Mouse (Mus musculus): Measurements from ENCODE around the gene Synpo2l. TPM values are rescaled to one million over a fixed set of nuclear protein-coding genes. Genes with fewer than 3 reads are reported as not detected.

Synpo2l gene
- total and polyA plus RNA-seq, 2 experiments from 2014 or later, result 0.28 to 0.33 TPM

- WGBS, result 12% methylated on average over 13 of the region's 13 CpGs
- Histone ChIP-seq H3K9ac (replicated peaks; ENCODE audit: low read length, poor library complexity, severe bottlenecking) (peak overlapping the region; percentile 20; the same call in 1 of the 2 replicates), H3K36me3 (ENCODE audit: insufficient read depth, low read length) (peaks cover 19% of the 10 kb centered on the region), H3K27me3 (ENCODE audit: insufficient read depth, low read length) (no peaks in the 10 kb centered on the region; the same call in none of the 2 replicates), H3K4me1 (ENCODE audit: insufficient read depth, low read length) (peaks cover 5% of the 10 kb centered on the region; the same call in 1 of the 2 replicates), H3K27ac (ENCODE audit: low read depth, low read length) (peak overlapping the region; percentile 81; the same call in 1 of the 2 replicates), H3K4me2 (ENCODE audit: low read depth, low read length, poor library complexity, severe bottlenecking) (peak overlapping the region; percentile 55), H3K9me3 (ENCODE audit: low read length) (no peaks in the 10 kb centered on the region), H3K4me3 (ENCODE audit: low read depth, low read length) (peak overlapping the region; percentile 62)
- TF ChIP-seq CTCF (IDR thresholded peaks at IDR 0.05), result no peak
- DNase-seq (ENCODE audit: low spot score), result no peak
- ATAC-seq (ENCODE audit: low FRiP score), result peak; percentile 76
These were observed 5.5 kb upstream of the Synpo2l start for GRCm38 (mm10) chr14:20673735-20674063.

- Histone ChIP-seq H3K36me3 (ENCODE audit: insufficient read depth, low read length) (peaks cover 12% of the 10 kb centered on the region), H3K27ac (ENCODE audit: low read depth, low read length) (no peak overlapping the region), H3K27me3 (ENCODE audit: insufficient read depth, low read length) (peaks cover 5% of the 10 kb centered on the region), H3K4me2 (ENCODE audit: low read depth, low read length, poor library complexity, severe bottlenecking) (no peak overlapping the region), H3K9ac (replicated peaks; ENCODE audit: low read length, poor library complexity, severe bottlenecking) (no peak overlapping the region), H3K4me3 (ENCODE audit: low read depth, low read length) (no peak overlapping the region), H3K4me1 (ENCODE audit: insufficient read depth, low read length) (peaks cover 5% of the 10 kb centered on the region; the same call in 1 of the 2 replicates), H3K9me3 (ENCODE audit: low read length) (no peaks in the 10 kb centered on the region)
- DNase-seq (ENCODE audit: low spot score) (no peak), ATAC-seq (ENCODE audit: low FRiP score) (no peak)
- TF ChIP-seq CTCF (IDR thresholded peaks at IDR 0.05), result peak; percentile 69
- WGBS, result 91% methylated on average over 2 of the region's 2 CpGs
These were observed 4.8 kb upstream of the Synpo2l start for GRCm38 (mm10) chr14:20672990-20673389.

- peaks cover 6% of the 10 kb centered on the region for H3K27me3 ChIP-seq (ENCODE audit: insufficient read depth, low read length)
- ATAC-seq (ENCODE audit: low FRiP score), result no peak
- no peak overlapping the region for H3K27ac ChIP-seq (ENCODE audit: low read depth, low read length)
- H3K36me3 ChIP-seq (ENCODE audit: insufficient read depth, low read length), result no peaks in the 10 kb centered on the region
- no peaks in the 10 kb centered on the region for H3K4me1 ChIP-seq (ENCODE audit: insufficient read depth, low read length)
- DNase-seq (ENCODE audit: low spot score), result no peak
- no peak overlapping the region for H3K4me2 ChIP-seq (ENCODE audit: low read depth, low read length, poor library complexity, severe bottlenecking)
- WGBS, result 73% methylated on average over 1 of the region's 1 CpGs
- no peak overlapping the region for H3K4me3 ChIP-seq (ENCODE audit: low read depth, low read length)
- TF ChIP-seq CTCF (IDR thresholded peaks at IDR 0.05), result no peak
- no peaks in the 10 kb centered on the region for H3K9me3 ChIP-seq (ENCODE audit: low read length)
- H3K9ac ChIP-seq (replicated peaks; ENCODE audit: low read length, poor library complexity, severe bottlenecking), result no peak overlapping the region
These were observed 685 bp downstream of the Synpo2l start for GRCm38 (mm10) chr14:20667469-20667868.

- Histone ChIP-seq H3K36me3 (ENCODE audit: insufficient read depth, low read length) (no peaks in the 10 kb centered on the region), H3K9ac (replicated peaks; ENCODE audit: low read length, poor library complexity, severe bottlenecking) (no peak overlapping the region), H3K27ac (ENCODE audit: low read depth, low read length) (no peak overlapping the region), H3K4me3 (ENCODE audit: low read depth, low read length) (no peak overlapping the region), H3K9me3 (ENCODE audit: low read length) (no peaks in the 10 kb centered on the region), H3K27me3 (ENCODE audit: insufficient read depth, low read length) (peaks cover 6% of the 10 kb centered on the region), H3K4me1 (ENCODE audit: insufficient read depth, low read length) (peaks cover 6% of the 10 kb centered on the region; the same call in 1 of the 2 replicates), H3K4me2 (ENCODE audit: low read depth, low read length, poor library complexity, severe bottlenecking) (no peak overlapping the region)
- no peak for TF ChIP-seq CTCF (IDR thresholded peaks at IDR 0.05)
- WGBS, result 34% methylated on average over 3 of the region's 3 CpGs
- DNase-seq (ENCODE audit: low spot score) (no peak), ATAC-seq (ENCODE audit: low FRiP score) (no peak)
These were observed 3.7 kb downstream of the Synpo2l start for GRCm38 (mm10) chr14:20664436-20664835.

GRCm38 (mm10) chr14:20663601-20664000 lies 4.6 kb downstream of the Synpo2l start:
- Histone ChIP-seq H3K9ac (replicated peaks; ENCODE audit: low read length, poor library complexity, severe bottlenecking) (no peak overlapping the region), H3K27me3 (ENCODE audit: insufficient read depth, low read length) (peaks cover 6% of the 10 kb centered on the region), H3K36me3 (ENCODE audit: insufficient read depth, low read length) (no peaks in the 10 kb centered on the region), H3K9me3 (ENCODE audit: low read length) (no peaks in the 10 kb centered on the region), H3K4me1 (ENCODE audit: insufficient read depth, low read length) (peaks cover 6% of the 10 kb centered on the region; the same call in 1 of the 2 replicates), H3K27ac (ENCODE audit: low read depth, low read length) (no peak overlapping the region), H3K4me3 (ENCODE audit: low read depth, low read length) (no peak overlapping the region), H3K4me2 (ENCODE audit: low read depth, low read length, poor library complexity, severe bottlenecking) (no peak overlapping the region)
- 85% methylated on average over 2 of the region's 2 CpGs for WGBS
- DNase-seq (ENCODE audit: low spot score) (no peak), ATAC-seq (ENCODE audit: low FRiP score) (no peak)
- TF ChIP-seq CTCF (IDR thresholded peaks at IDR 0.05), result no peak

- no peaks in the 10 kb centered on the region for H3K9me3 ChIP-seq (ENCODE audit: low read length)
- peak overlapping the region; percentile 89; the same call in 1 of the 2 replicates for H3K4me2 ChIP-seq (ENCODE audit: low read depth, low read length, poor library complexity, severe bottlenecking)
- peak overlapping the region; percentile 73; the same call in 1 of the 2 replicates for H3K9ac ChIP-seq (replicated peaks; ENCODE audit: low read length, poor library complexity, severe bottlenecking)
- no peaks in the 10 kb centered on the region for H3K27me3 ChIP-seq (ENCODE audit: insufficient read depth, low read length)
- WGBS, result 93% methylated on average over 3 of the region's 3 CpGs
- ATAC-seq (ENCODE audit: low FRiP score) (no peak), DNase-seq (ENCODE audit: low spot score) (no peak)
- H3K27ac ChIP-seq (ENCODE audit: low read depth, low read length), result no peak overlapping the region
- H3K4me3 ChIP-seq (ENCODE audit: low read depth, low read length), result no peak overlapping the region
- TF ChIP-seq CTCF (IDR thresholded peaks at IDR 0.05), result no peak
- H3K4me1 ChIP-seq (ENCODE audit: insufficient read depth, low read length), result peaks cover 6% of the 10 kb centered on the region; the same call in 1 of the 2 replicates
- H3K36me3 ChIP-seq (ENCODE audit: insufficient read depth, low read length), result no peaks in the 10 kb centered on the region
These were observed 5.4 kb downstream of the Synpo2l start for GRCm38 (mm10) chr14:20662740-20663139.

All from midbrain, postnatal 0 days (tissue).